Mouse (Mus musculus) liver, embryonic 12.5 days (tissue): ENCODE results near the gene Coa3. TPM values are rescaled to one million over a fixed set of nuclear protein-coding genes. Genes with fewer than 3 reads are reported as not detected.
A peak's percentile ranks its signal among the peaks of the same experiment; 100 is the strongest.

Source experiments
- ATAC-seq: fragments of 200-750 bp; cut with Nextera tagmentation; 2 replicates; pipeline ENCODE4 v1.8.0; 2017; ENCODE audit warnings: moderate number of reproducible peaks, mild to moderate bottlenecking, moderate library complexity
- H3K27ac ChIP-seq: fragments of 300-500 bp; sonication (generic); 2 replicates; pipeline ENCODE4 v1.5.1; 2016; ENCODE audit warnings: mild to moderate bottlenecking
- H3K27me3 ChIP-seq: fragments of 300-500 bp; sonication (generic); replicated peaks from 2 replicates; pipeline ENCODE4 v1.6.1; 2016; ENCODE audit warnings: mild to moderate bottlenecking, moderate library complexity
- H3K36me3 ChIP-seq: fragments of 300-500 bp; sonication (generic); 2 replicates; pipeline ENCODE4 v1.6.1; 2016; ENCODE audit warnings: mild to moderate bottlenecking, moderate library complexity
- H3K4me1 ChIP-seq: fragments of 300-500 bp; sonication (generic); 2 replicates; pipeline ENCODE4 v1.6.1; 2016
- H3K4me2 ChIP-seq: fragments of 300-500 bp; sonication (generic); 2 replicates; pipeline ENCODE4 v1.6.1; 2016; ENCODE audit warnings: mild to moderate bottlenecking, moderate library complexity
- H3K4me3 ChIP-seq: fragments of 300-500 bp; sonication (generic); 2 replicates; pipeline ENCODE4 v1.5.1; 2016; ENCODE audit warnings: mild to moderate bottlenecking, moderate library complexity
- H3K9ac ChIP-seq: fragments of 300-500 bp; sonication (generic); 2 replicates; pipeline ENCODE4 v1.6.1; 2016; ENCODE audit warnings: mild to moderate bottlenecking, moderate library complexity
- H3K9me3 ChIP-seq: fragments of 300-500 bp; sonication (generic); replicated peaks from 2 replicates; pipeline ENCODE4 v1.6.1; 2016; ENCODE audit warnings: mild to moderate bottlenecking, moderate library complexity
- WGBS: fragments of 180-500 bp; shearing (Covaris S2); methylation state at CpG from one replicate; pipeline ENCODE4 v1.1.7; 2016; ENCODE audit not compliant: insufficient replicate concordance; 5-methylcytosine and 5-hydroxymethylcytosine counted together
- polyA plus RNA-seq: library from polyadenylated mRNA; unstranded; fragments of >200 nt; fragmentation: Nextera tagmentation; extraction: Ambion mirVana; gene quantifications from 2 replicates; pipeline ENCODE4 v1.2.1, GENCODE M21; 2016

Coa3 gene
- polyA plus RNA-seq, 1 experiment from 2014 or later: 144 TPM

DNA sequence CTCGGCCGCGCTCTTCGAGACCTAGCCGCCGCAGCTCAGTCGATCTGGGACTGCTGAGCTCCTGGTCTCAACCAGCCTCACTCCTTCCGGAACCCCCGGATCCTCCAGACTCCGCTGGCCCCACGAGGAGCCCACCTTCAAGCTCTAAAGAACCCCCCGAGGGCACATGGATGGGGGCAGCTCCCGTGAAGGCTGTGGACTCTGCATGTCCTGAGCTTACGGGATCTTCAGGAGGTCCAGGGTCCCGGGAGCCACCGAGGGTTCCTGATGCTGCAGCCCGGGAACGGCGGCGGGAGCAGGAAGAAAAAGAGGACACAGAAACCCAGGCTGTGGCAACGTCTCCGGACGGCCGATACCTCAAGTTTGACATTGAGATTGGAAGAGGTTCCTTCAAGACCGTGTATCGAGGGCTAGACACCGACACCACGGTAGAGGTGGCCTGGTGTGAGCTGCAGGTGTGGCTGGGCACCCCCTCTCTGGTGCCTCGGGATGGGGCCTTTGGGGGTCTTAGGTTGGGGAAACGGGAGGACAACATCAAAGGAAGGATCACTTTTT, 18.0 kb downstream of the Coa3 start:
- peak overlapping the region; percentile 99 for H3K27ac ChIP-seq
- 0 out of 2 replicates have a peak, but pooled peaks have one; percentile 0 for ATAC-seq
- H3K9ac ChIP-seq: peak overlapping the region; percentile 93
- H3K4me2 ChIP-seq: peak overlapping the region; percentile 95
- peaks cover 44% of the 10 kb centered on the region for H3K27me3 ChIP-seq
- no peaks in the 10 kb centered on the region for H3K9me3 ChIP-seq
- peak overlapping the region; percentile 80 for H3K4me3 ChIP-seq
- WGBS: 1% methylated on average over 30 of the region's 30 CpGs
- H3K36me3 ChIP-seq: peaks cover 38% of the 10 kb centered on the region
- peaks cover 87% of the 10 kb centered on the region for H3K4me1 ChIP-seq

DNA sequence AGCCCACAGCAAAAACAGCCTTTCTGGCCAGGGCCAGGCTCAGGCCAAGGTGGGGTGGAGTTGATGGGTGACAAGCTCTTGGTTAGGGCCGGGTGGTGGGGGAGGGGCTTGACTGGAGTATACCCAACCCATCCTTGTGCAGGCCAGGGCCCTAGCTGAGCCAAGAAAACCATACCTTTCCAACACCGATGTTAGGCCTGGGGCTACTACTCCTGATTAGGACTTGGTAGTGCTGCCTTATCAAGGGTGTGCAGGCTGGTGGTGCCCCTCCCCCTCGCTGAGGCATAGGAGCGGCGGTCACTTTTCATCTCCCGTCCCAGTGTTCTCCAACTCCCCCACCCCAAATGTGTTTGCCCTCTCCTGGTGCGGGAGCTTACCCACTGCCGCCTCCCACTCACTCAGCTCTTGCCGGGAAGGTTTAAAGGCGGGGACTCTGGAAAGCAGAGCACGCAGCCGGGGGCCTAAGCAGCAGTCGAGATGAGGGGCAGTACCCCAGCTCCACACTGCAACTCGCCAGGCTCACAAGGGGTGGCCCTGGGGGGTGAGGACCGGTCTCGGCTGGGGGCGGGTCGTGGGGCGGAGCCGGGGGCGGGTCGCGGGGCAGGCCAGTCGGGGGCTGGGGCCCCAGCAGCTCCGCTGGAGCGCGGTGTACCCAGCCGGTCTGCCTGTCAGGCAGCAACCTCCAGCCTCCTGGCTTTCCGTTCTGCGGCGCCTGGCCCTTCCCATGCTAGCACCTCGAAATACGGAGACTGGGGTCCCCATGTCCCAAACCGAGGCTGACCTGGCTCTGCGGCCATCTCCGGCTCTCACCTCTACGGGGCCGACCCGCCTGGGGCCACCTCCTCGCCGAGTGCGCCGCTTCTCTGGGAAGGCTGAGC, 18.7 kb downstream of the Coa3 start, which contains the start of gene Wnk4:
Gene Wnk4, plus strand, starts transcription at position 620 of the 878 bp plus-strand sequence.
- Histone ChIP-seq H3K27me3 (peaks cover 37% of the 10 kb centered on the region), H3K27ac (peak within 1 kb of the TSS; percentile 99), H3K36me3 (peaks cover 40% of the 10 kb centered on the region), H3K9me3 (no peaks in the 10 kb centered on the region), H3K4me3 (peak within 1 kb of the TSS; percentile 80), H3K4me2 (peak within 1 kb of the TSS; percentile 95), H3K4me1 (peaks cover 91% of the 10 kb centered on the region), H3K9ac (peak within 1 kb of the TSS; percentile 93)
- 2% methylated on average over 35 of the region's 43 CpGs for WGBS
- peak; percentile 93 for ATAC-seq

- Histone ChIP-seq H3K4me1 (peaks cover 93% of the 10 kb centered on the region), H3K4me3 (peak overlapping the region; percentile 80), H3K36me3 (peaks cover 38% of the 10 kb centered on the region), H3K4me2 (peak overlapping the region; percentile 95), H3K27ac (peak overlapping the region; percentile 99), H3K9me3 (no peaks in the 10 kb centered on the region), H3K27me3 (peaks cover 29% of the 10 kb centered on the region), H3K9ac (peak overlapping the region; percentile 93)
- ATAC-seq: peak; percentile 2; the same call in 1 of the 2 replicates
- WGBS: 22% methylated on average over 6 of the region's 6 CpGs
Observed at GRCm38 (mm10) chr11:101259261-101259712, 19.6 kb downstream of the Coa3 start.

GRCm38 (mm10) chr11:101255826-101256775, 22.8 kb downstream of the Coa3 start:
- no peak overlapping the region for H3K9ac ChIP-seq
- no peaks in the 10 kb centered on the region for H3K9me3 ChIP-seq
- H3K4me1 ChIP-seq: peaks cover 75% of the 10 kb centered on the region
- no peak overlapping the region for H3K4me3 ChIP-seq
- H3K36me3 ChIP-seq: peaks cover 38% of the 10 kb centered on the region
- H3K27me3 ChIP-seq: no peaks in the 10 kb centered on the region
- no peak for ATAC-seq
- 0 out of 2 replicates have a peak overlapping the region, but pooled peaks have one; percentile 32 for H3K27ac ChIP-seq
- H3K4me2 ChIP-seq: no peak overlapping the region
- 76% methylated on average over 13 of the region's 13 CpGs for WGBS

GRCm38 (mm10) chr11:101253613-101254389, 25.1 kb downstream of the Coa3 start, which contains the start of gene Vps25:
Gene Vps25, plus strand, starts transcription at chr11:101253707.
- Histone ChIP-seq H3K27ac (peak within 1 kb of the TSS; percentile 94), H3K36me3 (peaks cover 33% of the 10 kb centered on the region), H3K4me2 (peak within 1 kb of the TSS; percentile 91), H3K9ac (peak within 1 kb of the TSS; percentile 91), H3K4me3 (peak within 1 kb of the TSS; percentile 89), H3K27me3 (0 out of 2 replicates have a peak, but pooled peaks cover 3% of the 10 kb centered on the region), H3K9me3 (no peaks in the 10 kb centered on the region), H3K4me1 (peaks cover 59% of the 10 kb centered on the region)
- ATAC-seq: peak; percentile 87
- WGBS: under 1% methylated on average over 40 of the region's 40 CpGs

GRCm38 (mm10) chr11:101252941-101253340, 26.0 kb downstream of the Coa3 start:
- peak overlapping the region; percentile 89 for H3K4me3 ChIP-seq
- H3K9me3 ChIP-seq: no peaks in the 10 kb centered on the region
- H3K36me3 ChIP-seq: peaks cover 24% of the 10 kb centered on the region
- H3K27ac ChIP-seq: peak overlapping the region; percentile 94
- 8% methylated on average over 7 of the region's 7 CpGs for WGBS
- H3K4me2 ChIP-seq: peak overlapping the region; percentile 91
- peaks cover 57% of the 10 kb centered on the region for H3K4me1 ChIP-seq
- H3K9ac ChIP-seq: peak overlapping the region; percentile 91
- H3K27me3 ChIP-seq: peaks cover 10% of the 10 kb centered on the region
- no peak for ATAC-seq

DNA sequence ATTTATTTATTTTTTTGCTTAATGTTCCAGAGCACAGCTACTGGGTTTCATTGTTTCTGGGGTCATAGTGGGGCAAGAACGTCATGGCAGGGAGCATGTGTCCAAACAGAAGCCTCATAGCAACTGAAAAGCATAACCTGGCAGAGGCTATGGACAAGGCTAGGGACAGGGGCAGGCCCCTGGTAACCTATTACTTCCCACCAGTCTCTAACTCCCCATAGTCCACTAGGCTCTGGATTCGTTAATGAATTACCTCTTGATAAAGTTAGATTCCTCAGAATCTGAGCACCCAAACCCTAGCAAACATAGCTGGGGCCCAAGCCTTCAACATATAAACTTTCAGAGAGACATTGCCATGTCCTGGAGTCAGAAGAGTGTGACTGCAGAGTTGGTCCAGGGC, 27.9 kb downstream of the Coa3 start:
- Histone ChIP-seq H3K27me3 (peaks cover 29% of the 10 kb centered on the region), H3K9ac (no peak overlapping the region), H3K27ac (no peak overlapping the region), H3K36me3 (peaks cover 7% of the 10 kb centered on the region), H3K9me3 (no peaks in the 10 kb centered on the region), H3K4me3 (no peak overlapping the region), H3K4me2 (no peak overlapping the region), H3K4me1 (peaks cover 51% of the 10 kb centered on the region)
- WGBS: 70% methylated on average over 2 of the region's 2 CpGs
- no peak for ATAC-seq

- H3K36me3 ChIP-seq: no peaks in the 10 kb centered on the region
- peaks cover 49% of the 10 kb centered on the region for H3K4me1 ChIP-seq
- no peak overlapping the region for H3K9ac ChIP-seq
- H3K27ac ChIP-seq: no peak overlapping the region
- peak overlapping the region; percentile 32; the same call in 1 of the 2 replicates for H3K4me2 ChIP-seq
- H3K27me3 ChIP-seq: peaks cover 55% of the 10 kb centered on the region
- no peak overlapping the region for H3K4me3 ChIP-seq
- no peak; the same call in 1 of the 2 replicates for ATAC-seq
- WGBS: 20% methylated on average over 14 of the region's 14 CpGs
- H3K9me3 ChIP-seq: no peaks in the 10 kb centered on the region
Observed at GRCm38 (mm10) chr11:101248258-101248994, 30.5 kb downstream of the Coa3 start.

DNA sequence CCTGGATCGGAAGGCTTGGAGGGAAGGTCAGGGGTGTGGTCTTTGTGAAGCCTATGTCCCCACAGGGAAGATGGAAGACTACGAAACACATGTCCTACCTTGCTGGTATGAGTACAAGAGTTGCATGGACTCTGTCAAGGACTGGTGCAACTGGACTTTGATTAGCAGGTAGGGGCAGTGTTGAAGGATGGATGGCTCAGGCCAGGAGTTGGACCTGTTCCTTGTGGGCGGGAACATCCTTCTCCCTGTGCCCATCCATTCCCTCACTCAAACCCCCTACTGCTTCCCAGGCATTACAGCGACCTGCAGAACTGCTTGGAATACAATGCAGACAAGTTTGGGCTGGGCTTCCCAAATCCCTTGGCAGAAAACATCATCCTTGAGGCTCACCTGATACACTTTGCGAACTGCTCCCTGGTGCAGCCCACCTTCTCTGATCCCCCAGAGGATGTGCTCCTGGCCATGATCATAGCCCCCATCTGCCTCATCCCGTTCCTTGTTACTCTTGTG, 31.3 kb downstream of the Coa3 start:
- Histone ChIP-seq H3K36me3 (no peaks in the 10 kb centered on the region), H3K9ac (no peak overlapping the region), H3K27ac (no peak overlapping the region), H3K4me1 (peaks cover 45% of the 10 kb centered on the region), H3K4me2 (peak overlapping the region; percentile 70; the same call in 1 of the 2 replicates), H3K9me3 (no peaks in the 10 kb centered on the region), H3K27me3 (peaks cover 63% of the 10 kb centered on the region), H3K4me3 (peak overlapping the region; percentile 50)
- ATAC-seq: no peak
- WGBS: 65% methylated on average over 6 of the region's 6 CpGs

DNA sequence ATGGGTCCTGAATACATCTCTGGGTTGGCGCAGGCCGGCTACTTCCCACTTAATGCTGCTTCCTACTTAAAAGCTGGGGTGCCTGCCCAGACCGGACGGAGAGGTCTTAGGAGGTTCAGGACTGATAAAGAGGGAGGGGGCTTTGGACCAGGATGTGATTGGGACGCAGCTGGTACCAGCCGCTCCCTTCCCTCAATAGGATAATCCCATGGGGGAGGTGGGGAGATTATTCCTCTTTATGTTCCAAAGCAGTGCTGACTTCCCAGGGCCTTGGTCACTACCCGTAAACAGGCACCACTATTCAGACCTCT, 32.3 kb downstream of the Coa3 start:
- peak overlapping the region; percentile 50 for H3K4me3 ChIP-seq

More for the DNA sequence above, 32.3 kb downstream of the Coa3 start:
- Histone ChIP-seq H3K4me2 (peak overlapping the region; percentile 70), H3K4me1 (peaks cover 38% of the 10 kb centered on the region), H3K9me3 (no peaks in the 10 kb centered on the region), H3K9ac (peak overlapping the region; percentile 55), H3K27ac (peak overlapping the region; percentile 16; the same call in 1 of the 2 replicates), H3K27me3 (peaks cover 72% of the 10 kb centered on the region), H3K36me3 (no peaks in the 10 kb centered on the region)
- 0 out of 2 replicates have a peak, but pooled peaks have one; percentile 13 for ATAC-seq
- 5% methylated on average over 7 of the region's 7 CpGs for WGBS
